Mouse (Mus musculus) C2C12 (cell line): Measurements from ENCODE around the gene Nudt2.

ENCODE experiments used
- CTCF ChIP-seq: IDR thresholded peaks from one replicate; pipeline ENCODE4 v1.5.1; 2011; ENCODE audit not compliant: control insufficient read depth, insufficient read depth, insufficient read length
- FOSL1 ChIP-seq: IDR thresholded peaks from one replicate; pipeline ENCODE4 v1.8.0; 2011; ENCODE audit warnings: mild to moderate bottlenecking, low read length; ENCODE audit not compliant: poor library complexity, insufficient read depth, severe bottlenecking
- MYOG ChIP-seq: IDR thresholded peaks from one replicate; pipeline ENCODE4 v1.6.1; 2011; ENCODE audit not compliant: control insufficient read depth, insufficient read length; ENCODE audit errors: extremely low read depth

- TF ChIP-seq CTCF = no peak
- TF ChIP-seq FOSL1 = no peak
- no peak for TF ChIP-seq MYOG
Observed at GRCm38 (mm10) chr4:41513714-41514113, 48.8 kb downstream of the Nudt2 start.
